26 mouse cellular contexts compared by ENCODE assay signal in the genomic region with DNA sequence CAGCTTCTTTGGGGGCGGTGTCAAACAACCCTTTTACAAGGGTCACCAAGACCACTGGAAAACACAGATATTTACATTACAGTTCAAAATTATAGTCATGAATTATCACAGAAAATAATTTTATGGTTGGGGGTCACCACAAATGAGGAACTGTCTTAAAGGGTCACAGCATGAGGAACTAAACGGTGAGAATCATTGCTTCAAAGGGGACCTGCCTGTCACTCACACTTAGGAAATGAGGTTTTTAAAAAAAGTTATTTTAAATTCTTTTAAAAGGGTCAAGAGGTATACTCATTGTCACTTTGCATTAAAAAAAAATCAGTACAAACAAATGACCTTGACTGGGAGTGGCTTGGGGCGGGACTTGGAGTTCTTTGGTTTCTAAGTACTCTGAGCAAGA.
DNase-seq lines count a peak whose midpoint lies in the region; ATAC-seq and TF ChIP-seq lines count a peak whose summit lies in the region.
"Had no signal": no experiment of that assay in that cellular context is flagged by ENCODE, and none has a peak within 500 bp of the region (broad histone marks: within the 10 kb centered on the region; RNA-seq: fewer than 3 reads in every experiment).

No protein-coding gene starts in this region.

- dilution Hi-C loops in CH12.LX (cut with MboI; ENCODE audit: extremely low pct_ligation_motif_present, extremely low pct_unique_long_range_greater_than_20kb, low sequenced_read_pairs) = no loop called here

- TF ChIP-seq EP300 in CH12.LX (IDR thresholded peaks at IDR 0.05; ENCODE audit: low read length) = no peak

- DNase-seq in CH12.LX (ENCODE audit: extremely low read depth) = peak; percentile 33
- no peak for DNase-seq in left cerebral cortex, postnatal 4 days
- no peak for DNase-seq in embryo, embryonic 10 days (ENCODE audit: low spot score)
- DNase-seq: adrenal gland, adult 8-10 months; adrenal gland, postnatal 25 days; cerebellum, adult 11 months; cerebellum, adult 2 months; cerebellum, adult 9-11 months; cerebellum, postnatal 25 days; gastrocnemius, postnatal 10 days; gastrocnemius, postnatal 36 days; heart, adult 18-20 months; heart, postnatal 14 days; heart, postnatal 4 days; kidney, adult 11 months had no signal

- intact Hi-C loops in left cerebral cortex, postnatal 4 days (cut with DNase I) = no loop called here

- 92% methylated on average over 3 of the region's 3 CpGs for WGBS in hindbrain, embryonic 16.5 days

- H3K36me3 ChIP-seq in CH12.LX (replicated peaks in 1 of 2; ENCODE audit: control insufficient read depth in 1 of 2, insufficient read depth in 1 of 2, low read length in 1 of 2) = no peaks in the 10 kb centered on the region
- no peaks in the 10 kb centered on the region for H3K36me3 ChIP-seq in hindbrain, embryonic 16.5 days (ENCODE audit: control insufficient read depth, insufficient read depth, low read length)
- H3K36me3 ChIP-seq: forebrain, embryonic 10.5 days; heart, embryonic 13.5 days; hindbrain, embryonic 12.5 days; hindbrain, embryonic 15.5 days; intestine, embryonic 15.5 days had no signal

- H3K4me1 ChIP-seq in CH12.LX (ENCODE audit: control insufficient read depth in 1 of 2, insufficient read depth in 2 of 2) = peaks cover 6 to 22% of the 10 kb centered on the region in 2 experiments
- H3K4me1 ChIP-seq in bone marrow macrophage, adult 2 months (ENCODE audit: control insufficient read depth, insufficient read depth, low read length) = peaks cover 29% of the 10 kb centered on the region
- no peaks in the 10 kb centered on the region for H3K4me1 ChIP-seq in hindbrain, embryonic 16.5 days (ENCODE audit: control insufficient read depth, insufficient read depth, low read depth, low read length)
- H3K4me1 ChIP-seq: forebrain, embryonic 13.5 days; heart, embryonic 13.5 days; hindbrain, embryonic 12.5 days; hindbrain, embryonic 15.5 days had no signal

- TF ChIP-seq POLR2A in CH12.LX (IDR thresholded peaks at IDR 0.05; ENCODE audit: low read depth, low read length) = no peak
- TF ChIP-seq POLR2A in bone marrow macrophage, adult 2 months (IDR thresholded peaks at IDR 0.05; ENCODE audit: borderline replicate concordance, low read depth, low read length) = no peak

- no peak for TF ChIP-seq CTCF in CH12.LX (conservative IDR thresholded peaks at IDR 0.05 in 1 of 2, IDR thresholded peaks at IDR 0.05 in 1 of 2; ENCODE audit: low read depth in 2 of 2, low read length in 2 of 2)
- no peak for TF ChIP-seq CTCF in bone marrow macrophage, adult 2 months (IDR thresholded peaks at IDR 0.05; ENCODE audit: low read depth, low read length)

- no peak overlapping the region for H3K4me2 ChIP-seq in CH12.LX (ENCODE audit: insufficient read depth, low read depth, poor library complexity, severe bottlenecking)
- no peak overlapping the region for H3K4me2 ChIP-seq in hindbrain, embryonic 16.5 days (ENCODE audit: low read length)
- H3K4me2 ChIP-seq: forebrain, embryonic 13.5 days; heart, embryonic 13.5 days; hindbrain, embryonic 12.5 days; hindbrain, embryonic 15.5 days; intestine, embryonic 15.5 days had no signal

- H3K79me2 ChIP-seq in CH12.LX (replicated peaks; ENCODE audit: control insufficient read depth, extremely low read depth, insufficient read depth, poor library complexity, severe bottlenecking) = no peaks in the 10 kb centered on the region

- H3K27ac ChIP-seq in CH12.LX (ENCODE audit: insufficient read depth, low read depth) = no peak overlapping the region
- 0 out of 2 replicates have a peak overlapping the region, but pooled peaks have one; percentile 24 for H3K27ac ChIP-seq in bone marrow macrophage, adult 2 months (ENCODE audit: insufficient read depth, low read depth, low read length)
- no peak overlapping the region for H3K27ac ChIP-seq in hindbrain, embryonic 16.5 days (ENCODE audit: low read depth, low read length)
- H3K27ac ChIP-seq: forebrain, embryonic 10.5 days; forebrain, embryonic 13.5 days; heart, embryonic 13.5 days; hindbrain, embryonic 12.5 days; hindbrain, embryonic 15.5 days; intestine, embryonic 15.5 days had no signal

- no peak overlapping the region for H3K4me3 ChIP-seq in CH12.LX (replicated peaks in 1 of 3; ENCODE audit: low read depth in 2 of 3, low read length in 2 of 3, poor library complexity in 1 of 3)
- H3K4me3 ChIP-seq in bone marrow macrophage, adult 2 months (ENCODE audit: insufficient read depth, low read length) = no peak overlapping the region
- H3K4me3 ChIP-seq in hindbrain, embryonic 16.5 days (ENCODE audit: low read length) = no peak overlapping the region
- H3K4me3 ChIP-seq: forebrain, embryonic 10.5 days; forebrain, embryonic 13.5 days; heart, embryonic 13.5 days; hindbrain, embryonic 12.5 days; hindbrain, embryonic 15.5 days; intestine, embryonic 15.5 days had no signal

- peak; percentile 52 for ATAC-seq in granulocyte monocyte progenitor cell, adult 5-6 weeks (replicated peaks; ENCODE audit: poor library complexity, severe bottlenecking)
- no peak for ATAC-seq in hindbrain, embryonic 16.5 days
- ATAC-seq: activated CD4-positive, CD25-positive, alpha-beta regulatory T cell, adult 4 months; forebrain, embryonic 13.5 days; forebrain, embryonic 16.5 days; intestine, embryonic 15.5 days had no signal

- in situ Hi-C loops in CH12.LX (cut with MboI; ENCODE audit: low pct_ligation_motif_present, low pct_unique_long_range_greater_than_20kb, low sequenced_read_pairs) = no loop called here

- no peak overlapping the region; the same call in 1 of the 2 replicates for H3K9ac ChIP-seq in CH12.LX (ENCODE audit: insufficient read depth, low read depth)
- no peak overlapping the region for H3K9ac ChIP-seq in hindbrain, embryonic 16.5 days (ENCODE audit: low read depth, low read length)
- H3K9ac ChIP-seq: forebrain, embryonic 13.5 days; heart, embryonic 13.5 days; hindbrain, embryonic 12.5 days; hindbrain, embryonic 15.5 days; intestine, embryonic 15.5 days had no signal

- no peak for TF ChIP-seq RAD21 in CH12.LX (IDR thresholded peaks at IDR 0.05; ENCODE audit: low read depth, low read length)

- H3K27me3 ChIP-seq in CH12.LX (replicated peaks) = no peaks in the 10 kb centered on the region
- H3K27me3 ChIP-seq in hindbrain, embryonic 16.5 days (replicated peaks; ENCODE audit: control insufficient read depth, insufficient read depth, low read length) = no peaks in the 10 kb centered on the region
- H3K27me3 ChIP-seq: forebrain, embryonic 13.5 days; heart, embryonic 13.5 days; hindbrain, embryonic 12.5 days; hindbrain, embryonic 15.5 days; intestine, embryonic 15.5 days had no signal

- no peaks in the 10 kb centered on the region for H3K9me3 ChIP-seq in CH12.LX (replicated peaks; ENCODE audit: low read length)
- no peaks in the 10 kb centered on the region for H3K9me3 ChIP-seq in hindbrain, embryonic 16.5 days (ENCODE audit: control insufficient read depth, low read length)
- H3K9me3 ChIP-seq: forebrain, embryonic 10.5 days; forebrain, embryonic 13.5 days; heart, embryonic 13.5 days; hindbrain, embryonic 12.5 days; hindbrain, embryonic 15.5 days; intestine, embryonic 15.5 days had no signal

TF ChIP-seq in CH12.LX, 34 proteins besides CTCF, POLR2A, EP300 and RAD21:
- TF ChIP-seq CHD1 (IDR thresholded peaks at IDR 0.05; ENCODE audit: low read depth, low read length) (no peak), MYC (IDR thresholded peaks at IDR 0.05; ENCODE audit: low read depth, low read length) (no peak), TCF12 (IDR thresholded peaks at IDR 0.05; ENCODE audit: low read depth, low read length) (no peak), MAZ (IDR thresholded peaks at IDR 0.05; ENCODE audit: low read depth, low read length) (no peak), SMC3 (IDR thresholded peaks at IDR 0.05; ENCODE audit: low read depth, low read length) (no peak), ZNF384 (IDR thresholded peaks at IDR 0.05; ENCODE audit: low read depth, low read length) (peak; percentile 61), RCOR1 (conservative IDR thresholded peaks at IDR 0.05; ENCODE audit: low read depth, low read length) (no peak), CHD2 (IDR thresholded peaks at IDR 0.05; ENCODE audit: low read length) (no peak)
